Mouse (Mus musculus) neural tube, embryonic 11.5 days (tissue): ENCODE measurements around the gene Coro2b. TPM values are rescaled to one million over a fixed set of nuclear protein-coding genes. Genes with fewer than 3 reads are reported as not detected.

Experiments
- ATAC-seq: fragments of 200-750 bp; cut with Nextera tagmentation; 2 replicates; pipeline ENCODE4 v1.8.0; 2017; ENCODE audit warnings: moderate number of reproducible peaks, mild to moderate bottlenecking, moderate TSS enrichment, moderate library complexity; ENCODE audit not compliant: insufficient read depth, low FRiP score, low TSS enrichment
- DNase-seq: peaks from one replicate; pipeline ENCODE4 v3.0.0-alpha.2; 2015; ENCODE audit warnings: low spot score
- H3K27ac ChIP-seq: fragments of 300-500 bp; sonication (generic); 2 replicates; pipeline ENCODE4 v1.5.1; 2014; ENCODE audit warnings: low read depth, mild to moderate bottlenecking, low read length
- H3K27me3 ChIP-seq: fragments of 300-500 bp; sonication (generic); 2 replicates; pipeline ENCODE4 v1.6.1; 2014; ENCODE audit warnings: mild to moderate bottlenecking, low read length, mixed read lengths; ENCODE audit not compliant: control insufficient read depth, insufficient read depth
- H3K36me3 ChIP-seq: fragments of 300-500 bp; sonication (generic); 2 replicates; pipeline ENCODE4 v1.6.1; 2014; ENCODE audit warnings: mild to moderate bottlenecking, low read length, moderate library complexity, mixed read lengths; ENCODE audit not compliant: control insufficient read depth, insufficient read depth
- H3K4me1 ChIP-seq: fragments of 300-500 bp; sonication (generic); 2 replicates; pipeline ENCODE4 v1.6.1; 2014; ENCODE audit warnings: low read length, mixed read lengths; ENCODE audit not compliant: control insufficient read depth, insufficient read depth
- H3K4me2 ChIP-seq: fragments of 300-500 bp; sonication (generic); 2 replicates; pipeline ENCODE4 v1.6.1; 2014; ENCODE audit warnings: low read depth, mild to moderate bottlenecking, moderate library complexity
- H3K4me3 ChIP-seq: fragments of 300-500 bp; sonication (generic); 2 replicates; pipeline ENCODE4 v1.5.1; 2014; ENCODE audit warnings: low read depth, low read length
- H3K9ac ChIP-seq: fragments of 300-500 bp; sonication (generic); 2 replicates; pipeline ENCODE4 v1.6.1; 2014; ENCODE audit warnings: mild to moderate bottlenecking, low read length
- H3K9me3 ChIP-seq: fragments of 300-500 bp; sonication (generic); 2 replicates; pipeline ENCODE4 v1.6.1; 2016; ENCODE audit warnings: low read length; ENCODE audit not compliant: control insufficient read depth
- WGBS: fragments of 180-500 bp; shearing (Covaris S2); extraction: QIAGEN DNeasy Blood & Tissue Kit; methylation state at CpG from one replicate; pipeline ENCODE4 v1.1.7; 2014; 5-methylcytosine and 5-hydroxymethylcytosine counted together
- polyA plus RNA-seq: library from polyadenylated mRNA; unstranded; fragments of >200 nt; fragmentation: Nextera tagmentation; extraction: Ambion mirVana; gene quantifications from 2 replicates; pipeline ENCODE4 v1.2.1, GENCODE M21; 2014

The Coro2b gene
- polyA plus RNA-seq, 1 experiment from 2014 or later = 23.7 TPM

GRCm38 (mm10) chr9:62469696-62470095, 67.1 kb downstream of the Coro2b start:
- H3K4me3 ChIP-seq = no peak overlapping the region
- H3K36me3 ChIP-seq = no peaks in the 10 kb centered on the region
- no peaks in the 10 kb centered on the region for H3K27me3 ChIP-seq
- H3K4me1 ChIP-seq = peaks cover 6% of the 10 kb centered on the region; the same call in 1 of the 2 replicates
- 84% methylated on average over 10 of the region's 10 CpGs for WGBS
- H3K9me3 ChIP-seq = no peaks in the 10 kb centered on the region
- no peak for ATAC-seq
- no peak overlapping the region for H3K9ac ChIP-seq
- H3K4me2 ChIP-seq = no peak overlapping the region
- DNase-seq = no peak
- no peak overlapping the region for H3K27ac ChIP-seq

GRCm38 (mm10) chr9:62469143-62469542, 67.7 kb downstream of the Coro2b start:
- Histone ChIP-seq H3K36me3 (no peaks in the 10 kb centered on the region), H3K4me3 (no peak overlapping the region), H3K4me2 (no peak overlapping the region), H3K9ac (no peak overlapping the region; the same call in 1 of the 2 replicates), H3K27me3 (no peaks in the 10 kb centered on the region), H3K27ac (no peak overlapping the region), H3K4me1 (peaks cover 6% of the 10 kb centered on the region; the same call in 1 of the 2 replicates), H3K9me3 (no peaks in the 10 kb centered on the region)
- ATAC-seq = peak; percentile 45; the same call in 1 of the 2 replicates
- DNase-seq = peak; percentile 53
- WGBS = 31% methylated on average over 13 of the region's 13 CpGs

GRCm38 (mm10) chr9:62467413-62467784, 69.4 kb downstream of the Coro2b start:
- Histone ChIP-seq H3K9ac (no peak overlapping the region), H3K4me1 (peaks cover 6% of the 10 kb centered on the region; the same call in 1 of the 2 replicates), H3K36me3 (no peaks in the 10 kb centered on the region), H3K27me3 (no peaks in the 10 kb centered on the region), H3K9me3 (no peaks in the 10 kb centered on the region), H3K4me3 (no peak overlapping the region), H3K27ac (no peak overlapping the region), H3K4me2 (no peak overlapping the region)
- ATAC-seq (no peak), DNase-seq (no peak)
- WGBS = 72% methylated on average over 1 of the region's 1 CpGs

GRCm38 (mm10) chr9:62466742-62467412, 70.0 kb downstream of the Coro2b start:
- 85% methylated on average over 11 of the region's 11 CpGs for WGBS
- ATAC-seq = no peak
- H3K27ac ChIP-seq = no peak overlapping the region
- no peak for DNase-seq
- no peaks in the 10 kb centered on the region for H3K36me3 ChIP-seq
- H3K9me3 ChIP-seq = no peaks in the 10 kb centered on the region
- peaks cover 6% of the 10 kb centered on the region; the same call in 1 of the 2 replicates for H3K4me1 ChIP-seq
- H3K4me3 ChIP-seq = no peak overlapping the region
- H3K9ac ChIP-seq = no peak overlapping the region
- H3K27me3 ChIP-seq = no peaks in the 10 kb centered on the region
- H3K4me2 ChIP-seq = no peak overlapping the region

- no peak overlapping the region for H3K9ac ChIP-seq
- H3K4me1 ChIP-seq = peaks cover 6% of the 10 kb centered on the region; the same call in 1 of the 2 replicates
- no peaks in the 10 kb centered on the region for H3K27me3 ChIP-seq
- no peaks in the 10 kb centered on the region for H3K36me3 ChIP-seq
- no peak overlapping the region for H3K4me3 ChIP-seq
- H3K9me3 ChIP-seq = no peaks in the 10 kb centered on the region
- ATAC-seq (no peak), DNase-seq (no peak)
- WGBS = 76% methylated on average over 8 of the region's 8 CpGs
- H3K27ac ChIP-seq = no peak overlapping the region
- no peak overlapping the region for H3K4me2 ChIP-seq
Observed at GRCm38 (mm10) chr9:62466053-62466452, 70.8 kb downstream of the Coro2b start.

GRCm38 (mm10) chr9:62464727-62465126, 72.1 kb downstream of the Coro2b start:
- H3K4me2 ChIP-seq = no peak overlapping the region
- H3K27me3 ChIP-seq = no peaks in the 10 kb centered on the region
- DNase-seq (no peak), ATAC-seq (no peak)
- no peak overlapping the region for H3K27ac ChIP-seq
- H3K36me3 ChIP-seq = no peaks in the 10 kb centered on the region
- 77% methylated on average over 10 of the region's 10 CpGs for WGBS
- H3K4me3 ChIP-seq = no peak overlapping the region
- no peak overlapping the region for H3K9ac ChIP-seq
- peaks cover 6% of the 10 kb centered on the region; the same call in 1 of the 2 replicates for H3K4me1 ChIP-seq
- H3K9me3 ChIP-seq = no peaks in the 10 kb centered on the region

- 94% methylated on average over 1 of the region's 1 CpGs for WGBS
- H3K4me1 ChIP-seq = no peaks in the 10 kb centered on the region
- H3K9me3 ChIP-seq = no peaks in the 10 kb centered on the region
- no peaks in the 10 kb centered on the region for H3K27me3 ChIP-seq
- H3K4me3 ChIP-seq = no peak overlapping the region
- ATAC-seq (no peak), DNase-seq (no peak)
- no peak overlapping the region for H3K9ac ChIP-seq
- H3K36me3 ChIP-seq = no peaks in the 10 kb centered on the region
- H3K4me2 ChIP-seq = no peak overlapping the region
- H3K27ac ChIP-seq = no peak overlapping the region
Observed at GRCm38 (mm10) chr9:62461766-62462165, 75.1 kb downstream of the Coro2b start.

GRCm38 (mm10) chr9:62461095-62461494, 75.7 kb downstream of the Coro2b start:
- Histone ChIP-seq H3K9me3 (no peaks in the 10 kb centered on the region), H3K4me2 (no peak overlapping the region), H3K27me3 (no peaks in the 10 kb centered on the region), H3K27ac (no peak overlapping the region), H3K4me1 (peaks cover under 1% of the 10 kb centered on the region; the same call in 1 of the 2 replicates), H3K4me3 (no peak overlapping the region), H3K9ac (no peak overlapping the region), H3K36me3 (no peaks in the 10 kb centered on the region)
- no peak for DNase-seq
- ATAC-seq = no peak
- 86% methylated on average over 8 of the region's 8 CpGs for WGBS

- 84% methylated on average over 7 of the region's 7 CpGs for WGBS
- no peak for ATAC-seq
- H3K36me3 ChIP-seq = no peaks in the 10 kb centered on the region
Observed at GRCm38 (mm10) chr9:62460086-62460485, 76.8 kb downstream of the Coro2b start.

More at GRCm38 (mm10) chr9:62460086-62460485, 76.8 kb downstream of the Coro2b start:
- Histone ChIP-seq H3K9me3 (no peaks in the 10 kb centered on the region), H3K4me2 (no peak overlapping the region), H3K9ac (no peak overlapping the region), H3K27ac (no peak overlapping the region), H3K4me1 (peaks cover 4% of the 10 kb centered on the region; the same call in 1 of the 2 replicates), H3K4me3 (no peak overlapping the region), H3K27me3 (no peaks in the 10 kb centered on the region)
- no peak for DNase-seq
